Mouse (Mus musculus) hindbrain, embryonic 13.5 days (tissue): ENCODE measurements around the gene Ugcg. TPM values are rescaled to one million over a fixed set of nuclear protein-coding genes. Genes with fewer than 3 reads are reported as not detected.

ENCODE experiments used
- polyA plus RNA-seq: library from polyadenylated mRNA; unstranded; fragments of >200 nt; fragmentation: Nextera tagmentation; extraction: Ambion mirVana; gene quantifications from 2 replicates; pipeline ENCODE4 v1.2.1, GENCODE M21; 2015

Gene Ugcg
- polyA plus RNA-seq, 1 experiment from 2014 or later, result 17.3 TPM

Other genes with a start within 250 kb of the Ugcg start
- gene Zkscan16, start 245.6 kb upstream of the Ugcg start, polyA plus RNA-seq, result 0.52 and 1.1 TPM in 2 replicates
- gene Ptgr1, start 202.1 kb upstream of the Ugcg start, polyA plus RNA-seq, result 5.0 and 6.1 TPM in 2 replicates
- gene Dnajc25, start 194.2 kb upstream of the Ugcg start, polyA plus RNA-seq, result 5.5 and 6.4 TPM in 2 replicates
- gene Gm20503, start 186.0 kb upstream of the Ugcg start, polyA plus RNA-seq, result 9.2 and 10.6 TPM in 2 replicates
- 150 and 154 TPM in 2 replicates for gene Gng10, start 154.2 kb upstream of the Ugcg start, polyA plus RNA-seq
- gene AI481877, start 50.3 kb upstream of the Ugcg start, polyA plus RNA-seq, result not detected in 2 replicates
- 1.3 and 1.5 TPM in 2 replicates for gene Susd1, start 249.4 kb downstream of the Ugcg start, polyA plus RNA-seq